Mouse (Mus musculus) cerebellum, adult 11 months (tissue): ENCODE results near the gene 2300002M23Rik.

Source experiments
- DNase-seq: peaks from one replicate; pipeline ENCODE4 v3.0.0; 2022

Gene 2300002M23Rik

GRCm38 (mm10) chr17:35567150-35567549 is at the start of gene 2300002M23Rik:
TSS of gene 2300002M23Rik (plus strand) at chr17:35567450.
- DNase-seq, result no peak

GRCm38 (mm10) chr17:35517526-35517925 is 49.7 kb upstream of the 2300002M23Rik start:
- no peak for DNase-seq

DNA sequence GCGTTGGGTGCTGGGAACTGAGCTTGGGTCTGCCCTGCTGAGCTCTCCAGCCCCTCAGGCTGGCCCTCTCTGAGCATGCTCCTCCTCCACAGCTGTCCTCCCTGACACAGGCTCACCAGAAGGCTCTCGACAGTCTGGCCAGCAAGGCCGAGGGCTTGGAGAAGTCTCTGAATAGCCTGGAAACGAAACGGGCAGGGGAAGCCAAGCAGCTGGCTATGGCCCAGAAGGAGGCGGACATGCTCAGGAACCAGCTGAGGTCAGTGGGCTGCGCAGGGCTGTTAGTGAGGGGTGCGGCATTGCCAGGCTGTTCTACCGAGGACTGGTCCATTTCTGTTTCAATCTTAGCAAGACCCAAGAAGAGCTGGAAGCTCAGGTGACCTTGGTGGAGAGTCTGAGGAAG is 42.9 kb upstream of the 2300002M23Rik start:
- DNase-seq, result no peak

DNA sequence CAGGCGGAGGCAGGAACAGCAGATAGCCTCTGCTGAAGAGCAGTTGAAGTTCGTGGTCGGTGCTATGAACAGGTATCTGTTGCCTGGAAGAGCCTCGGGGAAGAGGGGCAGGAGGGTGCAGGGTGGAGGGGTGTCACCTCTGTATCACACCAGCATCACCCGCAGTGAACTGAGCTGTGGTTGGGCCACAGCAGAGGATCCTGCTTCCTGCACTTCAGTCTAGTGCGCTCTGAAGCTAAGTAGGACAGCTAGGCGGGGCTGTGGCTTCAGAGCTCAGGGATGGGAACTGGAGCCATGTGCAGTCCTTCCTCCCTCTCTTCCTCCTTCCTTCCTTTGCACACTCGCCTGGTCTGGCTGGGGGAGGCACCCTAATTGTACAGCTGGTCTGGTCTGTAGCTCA is 40.6 kb upstream of the 2300002M23Rik start:
- DNase-seq, result no peak

- DNase-seq, result no peak
Observed at GRCm38 (mm10) chr17:35532360-35532759, 34.9 kb upstream of the 2300002M23Rik start.

GRCm38 (mm10) chr17:35532901-35533300 is 34.3 kb upstream of the 2300002M23Rik start, which contains the start of gene Psors1c2:
TSS of gene Psors1c2 (plus strand) at chr17:35533201.
- no peak for DNase-seq

GRCm38 (mm10) chr17:35534343-35534742 is 32.9 kb upstream of the 2300002M23Rik start:
- DNase-seq, result peak; percentile 73

GRCm38 (mm10) chr17:35537421-35537820 is 29.8 kb upstream of the 2300002M23Rik start:
- DNase-seq, result no peak

DNA sequence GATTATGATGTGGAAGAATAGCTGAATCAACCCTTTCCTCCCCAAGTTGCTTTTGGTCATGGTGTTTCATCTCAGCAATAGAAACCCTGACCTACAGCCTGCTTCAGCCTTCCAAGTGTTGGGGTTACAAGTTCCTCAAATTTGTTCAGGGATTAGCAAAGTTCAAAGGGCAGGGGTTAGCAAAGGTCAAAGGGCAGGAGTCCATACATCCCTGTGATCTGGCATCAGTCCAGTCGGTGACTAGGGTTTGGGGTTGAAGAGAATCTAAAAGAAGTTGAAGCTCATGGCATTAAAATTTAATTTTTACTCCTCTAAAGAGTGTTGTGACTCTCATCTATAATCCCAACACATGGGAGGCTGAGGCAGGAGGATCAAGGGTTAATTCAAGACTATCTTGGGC is 28.8 kb upstream of the 2300002M23Rik start:
- DNase-seq, result no peak

- DNase-seq, result no peak
Observed at GRCm38 (mm10) chr17:35539540-35539939, 27.7 kb upstream of the 2300002M23Rik start.

DNA sequence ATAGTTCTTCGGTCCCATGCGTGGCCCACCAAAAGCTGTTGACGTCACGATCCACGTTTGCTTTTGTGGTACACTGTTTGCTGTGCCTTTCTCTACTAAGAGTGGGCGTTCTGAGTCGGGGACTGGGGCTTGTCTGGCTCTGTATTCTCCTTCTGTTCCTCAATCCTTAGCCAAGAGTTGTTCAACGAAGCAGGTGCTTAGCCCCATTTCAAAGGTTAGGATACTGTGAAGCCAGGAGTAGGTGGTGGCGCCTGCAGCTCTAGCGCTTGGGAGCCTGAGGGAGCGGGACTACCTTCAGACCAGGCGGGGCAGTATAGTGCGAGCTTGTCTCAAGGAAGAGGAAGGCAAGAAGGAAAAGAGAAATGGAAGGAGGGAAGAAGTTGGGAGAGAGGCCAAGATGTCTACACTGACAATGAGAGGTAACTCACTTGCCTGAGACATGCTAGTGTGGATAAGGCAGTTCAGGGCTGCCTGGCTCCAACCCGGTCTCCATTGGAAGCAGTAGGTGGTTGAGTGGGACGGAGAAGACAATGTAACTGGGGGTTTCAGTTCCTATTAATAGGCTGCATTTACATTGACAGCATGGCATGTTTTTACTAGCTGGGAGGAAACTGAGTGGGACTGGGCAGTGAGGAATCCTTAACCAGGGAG is 24.4 kb upstream of the 2300002M23Rik start:
- no peak for DNase-seq

DNA sequence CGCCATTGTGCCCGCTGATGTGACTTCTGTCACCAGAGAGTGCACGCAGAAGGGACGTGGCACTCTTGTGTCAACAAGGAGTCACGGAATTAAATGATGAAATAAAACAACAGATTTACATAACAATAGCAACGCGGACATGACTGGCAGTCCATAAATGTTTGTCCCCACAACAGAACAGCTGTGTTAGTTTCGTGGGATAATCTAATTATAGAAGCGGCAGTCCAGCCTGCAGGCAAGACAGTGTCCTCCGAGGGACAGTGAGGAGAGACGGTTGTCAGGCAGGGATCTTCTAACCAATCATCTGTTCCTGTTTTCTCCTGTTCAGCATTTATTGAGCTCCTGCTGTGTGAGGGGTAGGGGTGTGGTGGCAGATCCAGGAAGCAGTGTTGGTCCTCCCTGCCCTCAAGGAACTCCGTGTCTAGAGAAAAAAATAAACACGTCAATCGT is 23.8 kb upstream of the 2300002M23Rik start:
- DNase-seq, result no peak

- no peak for DNase-seq
Observed at GRCm38 (mm10) chr17:35544001-35544400, 23.2 kb upstream of the 2300002M23Rik start.

DNA sequence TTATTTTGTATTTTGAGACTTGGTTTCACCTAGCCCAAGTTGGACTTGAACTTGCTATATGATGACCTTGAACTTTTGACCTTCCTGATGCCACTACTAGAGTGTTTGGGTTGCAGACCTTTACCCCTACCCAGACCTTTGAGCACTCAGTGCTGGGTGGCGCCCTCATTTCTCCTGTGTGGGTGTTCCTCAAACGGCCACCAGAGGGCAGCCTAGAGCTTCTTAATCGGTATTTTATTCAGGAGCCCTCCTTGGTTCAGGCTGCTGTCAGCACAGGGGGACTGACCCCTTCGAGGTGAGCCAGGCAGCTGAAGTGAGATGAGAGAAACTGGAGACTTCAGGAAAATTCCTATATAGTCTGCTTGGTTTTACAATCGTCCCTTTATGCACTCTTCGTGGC is 22.6 kb upstream of the 2300002M23Rik start:
- DNase-seq, result peak; percentile 47

DNA sequence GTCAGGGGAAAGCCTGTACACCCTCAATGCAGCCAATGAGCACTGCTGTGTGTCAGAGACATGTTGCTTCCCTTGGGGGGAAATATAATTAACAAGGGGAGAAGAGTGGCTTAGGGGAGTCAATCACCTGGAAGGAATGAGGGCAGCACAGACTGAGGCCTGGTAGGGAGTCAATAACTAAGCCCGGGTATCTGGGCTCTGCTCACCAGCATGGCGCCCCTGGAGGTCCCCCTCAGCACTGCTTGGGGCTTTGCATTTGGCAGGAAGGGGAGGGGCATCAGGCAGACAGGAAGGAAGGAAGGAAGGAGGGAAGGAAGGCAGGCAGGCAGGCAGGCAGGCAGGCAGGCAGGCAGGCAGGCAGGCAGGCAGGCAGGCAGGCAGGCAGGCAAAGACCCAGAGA is 19.8 kb upstream of the 2300002M23Rik start:
- DNase-seq, result no peak

DNA sequence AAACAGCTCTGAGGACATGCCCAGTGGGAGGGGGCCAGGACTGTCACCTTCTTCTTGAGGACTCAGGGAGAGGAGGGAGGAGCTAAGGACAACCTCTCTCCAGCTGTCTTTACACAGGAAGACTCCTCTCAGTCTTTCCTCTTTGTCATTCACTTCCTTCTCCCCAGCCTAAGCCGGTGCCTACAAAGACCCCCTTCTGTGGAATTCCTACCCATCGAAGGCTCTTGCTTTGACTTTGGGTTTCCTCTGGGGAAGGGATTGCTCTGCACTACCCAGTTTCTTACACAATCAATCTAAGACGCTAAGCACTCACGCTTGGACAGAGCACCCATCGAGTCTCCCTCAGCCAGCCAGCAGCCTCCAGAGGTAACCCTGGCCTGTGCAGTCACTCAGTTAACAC is 18.6 kb upstream of the 2300002M23Rik start:
- DNase-seq, result no peak

GRCm38 (mm10) chr17:35549437-35550142 is 17.7 kb upstream of the 2300002M23Rik start:
- peak; percentile 77 for DNase-seq

- no peak for DNase-seq
Observed at GRCm38 (mm10) chr17:35550143-35550494, 17.1 kb upstream of the 2300002M23Rik start.

GRCm38 (mm10) chr17:35550871-35551270 is 16.4 kb upstream of the 2300002M23Rik start:
- DNase-seq, result no peak

DNA sequence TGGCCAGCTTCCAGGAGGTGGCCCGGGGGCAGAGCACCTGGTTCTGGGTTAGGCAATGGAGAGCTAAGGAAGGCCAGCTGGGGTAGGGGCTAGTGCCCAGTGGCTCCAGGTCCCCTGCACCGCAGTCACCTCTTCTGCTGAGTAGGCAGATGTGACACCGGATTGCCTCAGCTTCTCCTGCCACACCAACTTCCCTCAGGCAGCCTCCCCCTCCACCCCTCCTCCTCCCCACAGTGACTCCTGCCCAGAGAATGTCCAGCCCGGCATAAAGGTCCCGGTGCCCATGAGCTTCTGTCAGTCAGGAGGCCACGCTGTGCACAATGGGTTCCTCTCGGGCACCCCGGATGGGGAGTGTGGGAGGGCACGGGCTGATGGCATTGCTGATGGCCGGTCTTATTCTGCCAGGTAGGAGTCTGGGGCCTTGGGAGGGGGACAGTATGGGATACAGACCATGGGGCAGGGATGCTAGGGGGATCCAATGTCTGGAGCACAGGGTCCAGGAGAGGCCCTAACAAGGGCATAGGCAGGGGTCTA is 15.3 kb upstream of the 2300002M23Rik start, which contains the start of gene Cdsn:
TSS of gene Cdsn (plus strand) at position 248 of the 534 bp plus-strand sequence.
- DNase-seq, result no peak

GRCm38 (mm10) chr17:35554321-35554720 is 12.9 kb upstream of the 2300002M23Rik start:
- no peak for DNase-seq

DNA sequence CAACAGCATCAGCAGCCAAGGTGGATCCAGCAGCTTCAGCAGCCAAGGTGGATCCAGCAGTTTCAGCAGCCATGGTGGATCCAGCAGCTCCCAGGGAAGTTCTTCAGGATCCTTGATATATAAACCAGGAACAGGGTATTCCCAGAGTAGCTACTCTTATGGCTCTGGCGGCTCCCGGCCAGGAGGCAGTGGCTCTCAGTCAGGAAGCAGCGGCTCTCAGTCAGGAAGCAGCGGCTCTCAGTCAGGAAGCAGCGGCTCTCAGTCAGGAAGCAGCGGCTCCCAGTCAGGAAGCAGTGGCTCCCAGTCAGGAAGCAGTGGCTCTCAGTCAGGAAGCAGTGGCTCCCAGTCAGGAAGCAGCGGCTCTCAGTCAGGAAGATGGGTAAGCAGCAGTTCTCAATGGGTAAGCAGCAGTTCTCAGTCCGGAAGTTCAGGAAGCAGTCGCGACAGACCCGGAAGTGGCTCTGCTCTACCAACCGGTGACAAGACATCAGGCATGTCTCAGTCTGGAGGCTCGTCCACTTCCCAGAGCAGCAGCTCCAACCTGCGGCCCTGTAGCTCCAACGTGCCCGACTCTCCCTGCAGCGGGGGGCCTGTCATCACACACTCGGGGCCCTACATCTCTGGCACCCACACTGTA is 12.4 kb upstream of the 2300002M23Rik start:
- no peak for DNase-seq

- DNase-seq, result no peak
Observed at GRCm38 (mm10) chr17:35556186-35556765, 11.0 kb upstream of the 2300002M23Rik start.
